Mouse (Mus musculus) embryonic facial prominence, embryonic 10.5 days (tissue): ENCODE results near the gene Kbtbd3. TPM values are rescaled to one million over a fixed set of nuclear protein-coding genes. Genes with fewer than 3 reads are reported as not detected.

Experiments used
- DNase-seq: peaks from one replicate; pipeline ENCODE4 v3.0.0-alpha.2; 2017; ENCODE audit warnings: low spot score
- H3K27ac ChIP-seq: fragments of 300-500 bp; sonication (generic); replicated peaks from 2 replicates; pipeline ENCODE4 v1.5.1; 2016; ENCODE audit warnings: mild to moderate bottlenecking
- H3K27me3 ChIP-seq: fragments of 300-500 bp; sonication (generic); replicated peaks from 2 replicates; pipeline ENCODE4 v1.6.1; 2016; ENCODE audit warnings: low read depth, mild to moderate bottlenecking; ENCODE audit not compliant: poor library complexity, severe bottlenecking
- H3K36me3 ChIP-seq: fragments of 300-500 bp; sonication (generic); replicated peaks from 2 replicates; pipeline ENCODE4 v1.6.1; 2016; ENCODE audit warnings: mild to moderate bottlenecking, moderate library complexity
- H3K4me1 ChIP-seq: fragments of 300-500 bp; sonication (generic); 2 replicates; pipeline ENCODE4 v1.6.1; 2016
- H3K4me3 ChIP-seq: fragments of 300-500 bp; sonication (generic); 2 replicates; pipeline ENCODE4 v1.5.1; 2016; ENCODE audit warnings: mild to moderate bottlenecking, moderate library complexity
- H3K9me3 ChIP-seq: fragments of 300-500 bp; sonication (generic); 2 replicates; pipeline ENCODE4 v1.6.1; 2016; ENCODE audit warnings: mild to moderate bottlenecking
- WGBS: fragments of 180-500 bp; shearing (Covaris S2); methylation state at CpG from one replicate; pipeline ENCODE4 v1.1.7; 2016; 5-methylcytosine and 5-hydroxymethylcytosine counted together
- microRNA-seq: library from miRNA; unstranded; fragments of <30 nt; microRNA quantifications from one replicate; pipeline ENCODE4, GENCODE M21; 2017
- polyA plus RNA-seq: library from polyadenylated mRNA; unstranded; fragments of >200 nt; fragmentation: Nextera tagmentation; extraction: Ambion mirVana; gene quantifications from 2 replicates; pipeline ENCODE4 v1.2.1, GENCODE M21; 2016

Kbtbd3 gene
- polyA plus RNA-seq, 1 experiment from 2014 or later, result 5.7 TPM

GRCm38 (mm10) chr9:4318939-4319721 lies 9.5 kb downstream of the Kbtbd3 start:
- Histone ChIP-seq H3K9me3 (no peaks in the 10 kb centered on the region), H3K27ac (no peak overlapping the region), H3K27me3 (no peaks in the 10 kb centered on the region), H3K36me3 (0 out of 2 replicates have a peak, but pooled peaks cover 3% of the 10 kb centered on the region), H3K4me3 (no peak overlapping the region), H3K4me1 (no peaks in the 10 kb centered on the region)
- no peak for DNase-seq
- 86% methylated on average over 6 of the region's 6 CpGs for WGBS

GRCm38 (mm10) chr9:4353163-4353562 lies 43.5 kb downstream of the Kbtbd3 start:
- no peaks in the 10 kb centered on the region for H3K9me3 ChIP-seq
- DNase-seq, result no peak
- no peak overlapping the region for H3K27ac ChIP-seq
- H3K36me3 ChIP-seq, result no peaks in the 10 kb centered on the region
- no peak overlapping the region for H3K4me3 ChIP-seq
- WGBS, result 93% methylated on average over 1 of the region's 1 CpGs
- H3K27me3 ChIP-seq, result no peaks in the 10 kb centered on the region
- H3K4me1 ChIP-seq, result no peaks in the 10 kb centered on the region

- Histone ChIP-seq H3K27me3 (no peaks in the 10 kb centered on the region), H3K4me1 (peaks cover 6% of the 10 kb centered on the region), H3K27ac (peak within 1 kb of the TSS; percentile 91), H3K36me3 (peaks cover 8% of the 10 kb centered on the region), H3K9me3 (no peaks in the 10 kb centered on the region), H3K4me3 (peak within 1 kb of the TSS; percentile 76)
- WGBS, result 3% methylated on average over 31 of the region's 31 CpGs
- DNase-seq, result peak; percentile 96
These were observed 66.4 kb downstream of the Kbtbd3 start, which contains the start of gene Msantd4 for GRCm38 (mm10) chr9:4375828-4376639. TSS of gene Msantd4 (plus strand) at chr9:4376562.

- DNase-seq, result no peak
- peaks cover 11% of the 10 kb centered on the region for H3K36me3 ChIP-seq
- H3K4me1 ChIP-seq, result peaks cover 6% of the 10 kb centered on the region
- no peaks in the 10 kb centered on the region for H3K27me3 ChIP-seq
- peak overlapping the region; percentile 76 for H3K4me3 ChIP-seq
- H3K27ac ChIP-seq, result peak overlapping the region; percentile 91
- WGBS, result under 1% methylated on average over 15 of the region's 15 CpGs
- no peaks in the 10 kb centered on the region for H3K9me3 ChIP-seq
These were observed 67.0 kb downstream of the Kbtbd3 start for GRCm38 (mm10) chr9:4376640-4377120.

Small RNA genes within 50 kb of the gene (microRNA-seq; reads per million reads assigned to microRNA genes)
- gene Gm22195, result not detected
- gene Gm23992, result not detected

Other genes starting within 250 kb of the Kbtbd3 start
- gene Aasdhppt, start 362 bp upstream of the Kbtbd3 start, polyA plus RNA-seq, result 30.7 TPM in 2 replicates
- 54.0 and 56.6 TPM in 2 replicates for gene Msantd4, start 66.7 kb downstream of the Kbtbd3 start, polyA plus RNA-seq